Mouse (Mus musculus) neutrophil, adult 5-6 weeks (primary cell): Measurements from ENCODE around the gene Tsga10. TPM values are rescaled to one million over a fixed set of nuclear protein-coding genes. Genes with fewer than 3 reads are reported as not detected.

ENCODE experiments used
- ATAC-seq: fragments of 151-379, 151-347 bp; 2 replicates; pipeline ENCODE4 v1.8.0; 2017; ENCODE audit warnings: mild to moderate bottlenecking, moderate TSS enrichment; ENCODE audit not compliant: insufficient number of reproducible peaks, poor library complexity, low FRiP score, severe bottlenecking; ENCODE audit errors: extremely low read depth
- total RNA-seq: library from RNA; stranded (forward); fragments of 200-1000 nt; gene quantifications from 2 replicates; pipeline ENCODE4 v1.2.3, GENCODE M21; 2017

Gene Tsga10
- total RNA-seq = 12.5 and 12.9 TPM in 2 replicates

GRCm38 (mm10) chr1:37866286-37866685, at the start of gene Tsga10:
Tsga10 (minus strand) TSS chr1:37866429.
- no peak for ATAC-seq

- no peak for ATAC-seq
Observed at GRCm38 (mm10) chr1:37912751-37913150, 46.5 kb upstream of the Tsga10 start.

DNA sequence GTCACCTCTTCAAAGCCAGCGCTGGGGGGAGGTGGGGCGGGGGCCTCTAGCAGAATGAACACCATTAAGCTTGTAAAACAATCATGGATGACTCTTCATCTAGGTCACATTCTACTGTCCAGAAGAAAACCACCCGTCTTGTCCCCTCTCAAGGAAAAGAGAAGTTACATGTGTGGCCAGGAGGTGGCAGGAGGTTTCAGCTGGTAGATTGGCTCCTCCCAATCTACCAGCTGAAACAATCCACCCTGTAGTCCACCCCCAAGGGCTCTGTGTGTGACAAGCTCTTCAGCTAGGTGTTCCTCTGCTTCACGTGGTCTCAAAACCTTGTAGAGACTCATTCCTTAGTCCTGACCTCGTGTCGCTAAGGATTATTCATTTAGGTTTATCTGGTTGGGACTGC, 36.9 kb upstream of the Tsga10 start:
- no peak for ATAC-seq

DNA sequence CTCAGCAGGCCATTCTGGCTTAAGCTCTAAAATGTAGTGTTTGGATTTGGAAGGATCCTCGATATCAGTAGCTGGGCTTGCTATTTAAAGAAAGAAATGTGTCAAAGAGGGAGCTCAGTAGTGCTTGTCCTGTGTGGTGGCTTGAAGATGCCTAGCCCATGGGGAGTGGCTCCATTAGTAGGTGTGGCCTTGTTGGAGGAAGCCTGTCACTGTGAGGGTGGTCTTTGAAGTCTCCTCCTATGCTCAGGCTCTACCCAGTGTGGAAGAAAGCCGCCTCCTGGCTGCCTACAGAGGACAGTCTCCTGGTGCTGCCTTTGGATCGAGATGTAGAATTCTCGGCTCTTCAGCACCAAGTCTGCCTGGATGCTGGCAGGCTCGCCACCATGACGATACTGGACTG, 34.1 kb upstream of the Tsga10 start:
- ATAC-seq = no peak

GRCm38 (mm10) chr1:37899816-37900215, 33.6 kb upstream of the Tsga10 start:
- ATAC-seq = no peak

- no peak for ATAC-seq
Observed at GRCm38 (mm10) chr1:37894606-37895005, 28.4 kb upstream of the Tsga10 start.

DNA sequence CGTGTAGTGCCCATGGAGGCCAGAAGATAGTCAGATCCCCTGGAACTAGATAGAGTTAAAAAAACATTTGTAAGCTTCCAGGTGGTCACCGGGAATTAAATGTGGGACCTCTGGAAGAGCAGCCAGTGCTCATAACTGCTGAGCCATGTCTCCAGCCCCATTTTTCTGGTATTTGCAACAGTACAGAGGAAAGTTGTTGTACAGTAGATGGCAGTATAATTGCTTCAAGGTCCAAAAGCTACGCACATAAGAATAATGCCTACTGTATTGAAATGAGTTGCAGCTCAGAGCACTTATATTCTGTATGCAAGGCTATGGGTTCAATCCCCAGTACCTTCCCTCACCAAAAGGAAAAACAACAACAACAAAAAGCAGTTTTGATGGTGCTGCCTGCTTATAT, 25.2 kb upstream of the Tsga10 start:
- no peak for ATAC-seq

GRCm38 (mm10) chr1:37890025-37890652, 23.9 kb upstream of the Tsga10 start, which contains the start of the genes Mitd1 and Mrpl30:
Mitd1 (minus strand) TSS chr1:37890411.
Mrpl30 (plus strand) TSS chr1:37890477.
- peak; percentile 91 for ATAC-seq

DNA sequence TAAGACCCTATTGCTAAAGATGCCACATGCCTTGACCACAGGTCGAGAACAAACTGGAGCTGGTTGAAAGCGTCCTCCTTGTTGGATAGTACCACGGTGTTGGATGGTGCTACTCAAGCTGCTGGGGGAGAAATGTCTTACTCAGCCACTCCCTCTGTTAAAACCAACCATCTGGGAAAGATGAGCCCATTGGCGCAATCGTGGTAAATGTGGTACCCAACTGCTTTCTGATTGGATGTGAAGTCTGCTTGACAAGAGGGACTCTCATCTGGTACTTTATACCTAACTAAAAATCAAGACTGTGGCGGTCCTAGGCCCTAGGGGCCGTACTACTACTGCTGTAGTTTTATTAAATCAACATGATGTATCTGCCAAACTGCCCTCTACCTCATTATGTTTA, 23.0 kb upstream of the Tsga10 start:
- no peak for ATAC-seq

DNA sequence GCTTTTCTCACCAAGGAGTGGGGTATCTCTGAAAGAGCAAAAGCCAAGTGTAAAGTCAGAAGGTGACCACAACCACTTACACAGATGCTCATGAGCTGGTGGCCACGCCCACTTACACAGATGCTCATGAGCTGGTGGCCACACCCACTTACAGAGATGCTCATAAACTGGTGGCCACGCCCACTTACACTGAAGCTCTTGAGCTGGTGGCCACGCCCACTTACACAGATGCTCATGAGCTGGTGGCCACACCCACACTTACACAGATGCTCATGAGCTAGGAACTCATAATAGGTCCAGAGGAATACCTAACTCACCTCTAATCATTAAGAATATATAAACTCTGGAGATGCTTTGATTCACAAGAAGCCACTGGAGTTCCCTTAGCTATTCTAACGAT, 18.2 kb upstream of the Tsga10 start:
- peak; percentile 26; the same call in 1 of the 2 replicates for ATAC-seq

- no peak for ATAC-seq
Observed at GRCm38 (mm10) chr1:37883411-37883810, 17.2 kb upstream of the Tsga10 start.

GRCm38 (mm10) chr1:37877736-37878460, 11.7 kb upstream of the Tsga10 start:
- no peak for ATAC-seq

DNA sequence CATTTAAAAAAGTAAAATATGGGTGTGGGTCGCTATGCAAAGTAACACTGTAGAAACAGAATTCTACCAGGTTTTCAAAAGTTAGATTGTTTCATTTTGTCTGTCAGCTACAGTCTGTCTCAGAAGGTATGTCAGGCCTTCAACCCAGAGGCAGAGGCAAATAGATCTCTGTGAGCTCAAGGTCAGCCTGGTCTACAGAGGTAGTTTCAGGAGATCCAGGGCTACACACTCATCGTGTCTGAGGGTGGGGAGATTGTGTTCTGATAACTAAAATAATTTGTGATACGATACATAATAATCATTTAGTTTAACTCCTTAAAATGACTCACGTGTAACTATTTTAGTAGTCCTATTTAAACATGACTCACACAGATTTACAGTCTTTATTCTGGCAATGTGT, 6.9 kb upstream of the Tsga10 start:
- ATAC-seq = no peak

GRCm38 (mm10) chr1:37872131-37873067, 6.2 kb upstream of the Tsga10 start:
- peak; percentile 77 for ATAC-seq

GRCm38 (mm10) chr1:37871704-37872103, 5.5 kb upstream of the Tsga10 start, which contains the start of gene Lipt1:
Lipt1 (plus strand) TSS chr1:37871738.
- ATAC-seq = no peak

DNA sequence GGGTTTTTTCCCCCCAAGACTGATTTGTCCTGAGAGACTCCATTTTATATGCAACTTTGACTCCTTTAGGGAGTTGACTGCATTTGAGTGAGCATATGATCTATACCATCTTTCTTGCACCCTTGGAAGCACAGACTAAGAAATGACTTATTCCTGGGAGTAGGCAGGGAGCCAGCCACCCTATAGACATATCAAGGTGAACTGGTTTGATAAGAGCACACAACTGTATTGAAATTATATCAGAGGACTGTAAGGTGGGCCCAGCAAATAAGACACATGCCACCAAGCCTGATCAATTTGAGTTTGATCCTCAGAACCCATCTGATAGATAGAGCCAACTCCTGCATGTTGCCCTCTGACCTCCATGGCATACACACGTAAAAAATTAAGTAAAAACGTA, 3.1 kb upstream of the Tsga10 start:
- ATAC-seq = no peak

DNA sequence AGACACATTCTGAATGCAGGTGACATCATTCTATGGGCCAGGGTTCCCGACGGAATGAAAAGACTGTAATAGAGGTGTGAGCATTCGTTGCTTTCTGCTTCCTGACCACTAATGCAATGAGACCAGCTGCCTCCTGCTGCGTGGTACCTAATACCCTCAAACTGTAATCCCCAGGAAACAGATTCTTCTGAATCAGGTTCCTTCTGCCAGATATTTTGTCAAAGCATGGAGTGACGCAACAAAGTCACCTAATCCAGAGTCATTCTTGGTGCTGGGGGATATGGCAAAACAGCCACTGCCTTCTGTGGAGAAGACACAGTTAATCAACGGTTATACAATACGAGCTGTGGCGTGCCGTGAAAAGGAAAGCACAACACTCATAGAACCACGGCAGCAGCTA, 2.4 kb upstream of the Tsga10 start:
- no peak for ATAC-seq

GRCm38 (mm10) chr1:37867684-37868322, 1.6 kb upstream of the Tsga10 start:
- no peak for ATAC-seq

- no peak for ATAC-seq
Observed at GRCm38 (mm10) chr1:37867056-37867455, 827 bp upstream of the Tsga10 start.
